Mouse (Mus musculus) embryonic fibroblast, embryonic 13.5 days (primary cell): ENCODE data around the gene Tesmin. TPM values are rescaled to one million over a fixed set of nuclear protein-coding genes. Genes with fewer than 3 reads are reported as not detected.

Source experiments
- H3K27ac ChIP-seq: 2 replicates; pipeline ENCODE4 v1.5.1; 2012; ENCODE audit warnings: low read length, control low read depth, inconsistent platforms; ENCODE audit not compliant: insufficient read depth
- H3K4me1 ChIP-seq: 2 replicates; pipeline ENCODE4 v1.6.1; 2011; ENCODE audit warnings: low read length; ENCODE audit not compliant: control insufficient read depth, insufficient read depth
- H3K4me3 ChIP-seq: 2 replicates; pipeline ENCODE4 v1.5.1; 2011; ENCODE audit warnings: mild to moderate bottlenecking, control low read depth, low read length; ENCODE audit not compliant: insufficient read depth
- CTCF ChIP-seq: IDR thresholded peaks from 2 replicates; pipeline ENCODE4 v1.5.1; 2011; ENCODE audit warnings: mild to moderate bottlenecking, control low read depth, low read length, moderate library complexity, borderline replicate concordance; ENCODE audit not compliant: insufficient read depth
- POLR2A ChIP-seq: IDR thresholded peaks from 2 replicates; pipeline ENCODE4 v1.6.1; 2011; ENCODE audit warnings: low read depth, mild to moderate bottlenecking, control low read depth, low read length, moderate library complexity
- polyA plus RNA-seq: library from polyadenylated mRNA; stranded (reverse); fragments of >200 nt; gene quantifications from 2 replicates; pipeline ENCODE4 v1.2.4, GENCODE M21; 2011; ENCODE audit warnings: low read depth; ENCODE audit not compliant: missing spikeins, insufficient read length

The Tesmin gene
- polyA plus RNA-seq, 1 experiment = 0.61 TPM

DNA sequence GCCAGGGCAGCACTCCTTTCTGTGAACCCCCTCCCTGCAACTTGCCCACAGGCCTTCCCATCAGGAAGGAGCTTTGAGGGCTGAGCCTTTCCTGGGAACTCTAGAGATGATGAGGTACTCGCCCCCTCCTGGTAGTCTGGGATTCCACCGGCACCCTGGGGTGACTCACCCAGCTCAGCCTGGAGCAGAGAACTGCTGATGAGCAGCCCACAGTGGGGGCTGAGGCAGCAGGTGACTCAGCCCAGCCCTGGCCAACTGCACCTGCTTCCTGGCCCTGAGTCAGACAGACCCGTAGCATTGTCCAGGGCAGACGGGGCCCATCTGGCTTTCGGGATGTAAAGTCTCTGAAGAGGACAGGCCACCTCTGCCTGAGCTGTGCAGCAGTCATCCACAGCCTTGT lies 30.6 kb downstream of the Tesmin start:
- H3K27ac ChIP-seq = no peak overlapping the region
- H3K4me1 ChIP-seq = peaks cover 4% of the 10 kb centered on the region; the same call in 1 of the 2 replicates
- TF ChIP-seq POLR2A (no peak), CTCF (no peak)
- H3K4me3 ChIP-seq = no peak overlapping the region

DNA sequence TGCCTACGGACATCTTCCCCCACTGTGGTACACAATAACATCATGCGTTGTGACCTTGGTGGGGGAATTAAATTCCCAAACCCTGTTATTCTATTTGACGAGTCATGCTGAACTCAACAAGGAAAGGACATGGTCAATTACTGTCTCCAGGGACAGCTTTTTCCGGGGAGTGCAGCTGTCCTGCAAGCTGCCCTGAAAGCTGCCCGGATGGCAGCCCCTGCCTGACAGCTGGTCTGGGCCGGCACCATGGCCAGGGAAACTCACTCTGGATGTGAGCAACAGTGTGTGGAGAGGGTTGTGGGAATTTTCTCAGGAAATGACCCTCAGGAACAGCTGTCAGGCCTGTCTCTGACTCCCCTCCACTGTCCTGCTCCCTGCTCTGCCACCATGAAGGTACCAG lies 33.8 kb downstream of the Tesmin start:
- H3K4me1 ChIP-seq = peaks cover 4% of the 10 kb centered on the region; the same call in 1 of the 2 replicates
- H3K4me3 ChIP-seq = no peak overlapping the region
- H3K27ac ChIP-seq = no peak overlapping the region
- no peak for TF ChIP-seq CTCF
- TF ChIP-seq POLR2A = no peak

DNA sequence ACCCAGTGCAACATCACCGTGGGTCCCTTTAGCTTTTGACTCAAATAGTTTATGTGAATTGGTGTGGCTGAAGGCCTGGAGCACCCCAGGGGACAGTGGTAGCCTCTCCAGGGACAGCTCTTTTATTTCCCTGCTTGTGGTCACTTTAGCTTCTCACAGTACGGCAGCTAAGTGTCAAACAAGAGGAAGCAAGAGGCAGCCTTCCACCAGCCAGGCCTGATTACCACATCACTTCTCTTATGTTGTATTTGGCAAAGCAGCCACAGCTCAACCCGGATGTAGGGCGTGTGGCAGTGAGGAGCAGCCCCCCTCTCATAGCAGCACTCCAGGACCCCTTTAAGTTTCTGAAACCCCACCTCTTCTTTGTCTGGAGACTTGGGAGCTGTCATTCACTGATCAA lies 34.3 kb downstream of the Tesmin start:
- no peak overlapping the region for H3K27ac ChIP-seq
- H3K4me1 ChIP-seq = peaks cover 4% of the 10 kb centered on the region; the same call in 1 of the 2 replicates
- no peak for TF ChIP-seq CTCF
- no peak for TF ChIP-seq POLR2A
- H3K4me3 ChIP-seq = no peak overlapping the region

DNA sequence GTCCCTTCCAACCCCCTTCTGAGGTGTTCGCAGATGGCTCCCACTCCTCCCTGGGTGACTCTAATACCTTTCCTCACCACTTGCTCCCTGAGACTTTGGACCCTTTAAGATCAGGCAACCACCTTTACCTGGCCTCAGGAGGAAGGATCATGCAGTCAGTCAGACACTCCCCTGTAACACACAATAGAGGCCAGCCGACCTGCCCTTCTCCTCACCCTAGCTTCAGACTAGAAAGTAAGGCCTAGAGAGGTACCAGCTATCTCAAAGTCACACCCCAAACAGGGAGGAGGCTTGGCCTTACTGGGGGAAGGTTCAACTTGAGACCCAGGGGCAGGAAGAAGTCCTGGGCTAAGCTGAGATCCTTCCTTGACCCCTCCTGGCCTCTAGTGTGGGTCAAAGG lies 35.6 kb downstream of the Tesmin start:
- Histone ChIP-seq H3K4me3 (no peak overlapping the region), H3K27ac (no peak overlapping the region), H3K4me1 (0 out of 2 replicates have a peak, but pooled peaks cover 4% of the 10 kb centered on the region)
- TF ChIP-seq POLR2A (no peak), CTCF (no peak)

DNA sequence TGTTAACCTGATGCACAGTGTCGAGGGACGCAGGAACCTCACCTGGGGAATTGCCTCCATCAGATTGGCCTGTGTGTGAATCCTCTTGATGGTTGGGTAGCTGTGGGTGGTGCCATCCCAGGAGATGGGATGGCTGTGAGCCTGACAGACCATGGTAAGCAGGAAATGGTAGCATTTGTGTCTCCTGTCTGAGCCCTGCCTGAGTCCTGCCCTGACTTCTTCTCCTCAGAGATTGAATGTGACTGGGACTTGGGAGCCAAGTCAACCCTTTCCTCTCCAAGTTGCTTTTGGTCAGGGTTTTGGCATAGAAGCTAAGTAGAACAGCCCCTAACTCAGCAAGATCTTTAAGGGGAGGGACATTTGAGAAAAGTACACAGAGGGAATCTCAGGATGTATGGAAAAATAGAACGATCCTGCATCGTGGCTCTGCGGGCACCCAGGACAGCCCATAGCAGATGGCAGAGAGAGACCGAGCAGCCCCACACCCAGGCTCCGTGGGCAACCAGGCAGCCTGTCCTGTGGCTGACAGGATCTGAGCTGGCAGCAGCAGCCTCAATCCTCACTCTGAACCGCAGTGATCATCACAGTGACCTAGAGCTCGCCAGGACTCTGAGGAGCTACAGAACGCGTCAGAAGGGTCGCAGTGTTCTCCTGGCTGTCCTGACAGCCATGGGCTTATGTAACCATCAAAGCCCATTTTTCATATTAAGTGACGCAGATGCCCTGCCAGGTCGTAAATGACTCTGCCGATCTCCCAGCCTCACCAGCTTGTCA lies 39.6 kb downstream of the Tesmin start:
- H3K4me1 ChIP-seq = no peaks in the 10 kb centered on the region
- H3K4me3 ChIP-seq = no peak overlapping the region
- TF ChIP-seq POLR2A (no peak), CTCF (no peak)
- H3K27ac ChIP-seq = no peak overlapping the region

DNA sequence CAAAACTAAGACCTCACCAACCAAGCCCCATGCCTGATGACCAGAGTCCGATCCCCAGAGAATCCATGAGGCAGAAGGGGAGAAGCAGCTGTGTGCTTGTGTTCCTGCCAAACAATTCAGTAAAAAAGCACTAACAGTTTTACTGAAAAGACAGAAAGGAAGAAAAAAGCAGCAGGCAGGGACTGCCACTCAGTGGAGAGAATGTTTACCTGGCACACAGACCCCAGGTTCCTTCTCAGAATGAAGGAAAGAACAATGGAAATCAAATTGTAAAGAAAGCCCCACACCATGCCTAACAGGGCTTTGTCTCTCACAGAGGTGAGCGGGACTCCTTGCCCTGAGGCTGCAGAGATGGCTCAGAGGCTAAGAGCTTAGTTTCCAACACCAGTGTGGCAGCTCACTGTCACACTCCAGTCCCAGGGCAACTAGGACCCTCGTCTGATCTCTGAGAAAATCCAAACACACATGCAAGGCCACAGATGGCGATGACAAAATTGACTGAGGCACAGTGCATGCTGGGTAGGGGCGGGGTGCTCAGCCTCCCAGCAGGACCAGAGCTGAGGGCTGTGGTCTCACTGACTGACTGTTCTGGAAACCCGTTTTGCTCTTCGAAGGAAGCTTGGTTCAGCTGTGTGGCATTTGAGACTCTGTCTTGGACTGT lies 40.6 kb downstream of the Tesmin start:
- H3K4me3 ChIP-seq = no peak overlapping the region
- no peak overlapping the region for H3K27ac ChIP-seq
- TF ChIP-seq POLR2A (no peak), CTCF (no peak)
- no peaks in the 10 kb centered on the region for H3K4me1 ChIP-seq

DNA sequence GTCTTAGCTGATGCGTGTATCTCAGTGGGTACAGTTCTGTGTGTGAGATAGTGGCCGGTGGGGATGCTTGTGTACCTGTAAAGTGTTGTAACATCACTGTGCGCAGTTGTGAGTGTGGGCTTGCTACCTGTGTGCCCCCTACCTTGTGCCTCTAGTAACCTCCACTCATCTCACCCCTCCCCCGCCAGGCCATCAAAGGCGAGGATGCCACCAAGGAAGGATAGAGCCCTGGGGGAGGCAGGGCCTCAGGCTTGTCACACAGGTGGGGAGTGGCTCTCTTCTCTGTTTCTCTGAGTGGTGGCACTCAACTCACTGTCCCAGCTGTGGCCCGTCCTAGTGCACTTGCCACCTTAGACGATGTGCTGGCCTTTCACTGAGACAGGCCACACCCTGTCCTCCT lies 42.4 kb downstream of the Tesmin start:
- H3K4me3 ChIP-seq = no peak overlapping the region
- TF ChIP-seq POLR2A = no peak
- no peak for TF ChIP-seq CTCF
- no peak overlapping the region for H3K27ac ChIP-seq
- H3K4me1 ChIP-seq = no peaks in the 10 kb centered on the region

DNA sequence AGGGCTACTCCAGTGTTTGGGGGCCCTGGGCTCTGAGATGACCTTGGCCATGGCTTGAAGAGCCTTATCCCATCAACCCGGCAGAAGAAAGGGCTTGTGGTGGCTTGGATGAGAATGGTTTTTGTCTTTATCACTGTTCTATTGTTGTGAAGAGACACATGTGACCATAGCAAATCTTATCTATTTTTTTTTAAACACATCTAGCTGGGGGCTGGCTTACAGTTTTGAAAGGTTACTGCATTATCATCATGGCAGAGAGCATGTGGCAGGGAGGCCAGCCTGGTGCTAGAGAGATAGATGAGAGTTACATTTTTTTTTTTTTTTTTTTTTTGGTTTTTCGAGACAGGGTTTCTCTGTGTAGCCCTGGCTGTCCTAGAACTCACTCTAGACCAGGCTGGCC lies 43.3 kb downstream of the Tesmin start:
- Histone ChIP-seq H3K4me3 (no peak overlapping the region), H3K27ac (no peak overlapping the region), H3K4me1 (no peaks in the 10 kb centered on the region)
- no peak for TF ChIP-seq POLR2A
- no peak for TF ChIP-seq CTCF

DNA sequence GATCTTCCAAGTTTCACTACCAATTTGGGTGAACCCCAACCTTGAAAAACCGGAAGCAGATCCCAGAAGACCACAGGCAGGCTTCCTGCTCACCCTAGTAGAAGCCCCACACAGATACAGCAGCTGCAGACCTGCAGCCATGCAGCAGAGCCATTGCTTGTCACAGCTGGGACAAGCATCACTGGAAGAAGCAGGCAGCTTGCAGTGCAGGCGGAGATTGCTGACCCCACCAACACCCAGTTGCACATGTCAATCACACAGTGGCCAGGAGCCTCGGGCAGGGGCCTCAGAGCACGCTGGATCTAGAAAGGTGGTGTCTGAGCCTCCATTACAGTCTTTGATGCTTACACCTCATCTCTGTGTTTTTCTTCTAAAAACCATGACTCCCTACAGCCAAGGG lies 45.5 kb downstream of the Tesmin start:
- Histone ChIP-seq H3K27ac (no peak overlapping the region), H3K4me1 (no peaks in the 10 kb centered on the region), H3K4me3 (no peak overlapping the region)
- TF ChIP-seq POLR2A = no peak
- no peak for TF ChIP-seq CTCF

DNA sequence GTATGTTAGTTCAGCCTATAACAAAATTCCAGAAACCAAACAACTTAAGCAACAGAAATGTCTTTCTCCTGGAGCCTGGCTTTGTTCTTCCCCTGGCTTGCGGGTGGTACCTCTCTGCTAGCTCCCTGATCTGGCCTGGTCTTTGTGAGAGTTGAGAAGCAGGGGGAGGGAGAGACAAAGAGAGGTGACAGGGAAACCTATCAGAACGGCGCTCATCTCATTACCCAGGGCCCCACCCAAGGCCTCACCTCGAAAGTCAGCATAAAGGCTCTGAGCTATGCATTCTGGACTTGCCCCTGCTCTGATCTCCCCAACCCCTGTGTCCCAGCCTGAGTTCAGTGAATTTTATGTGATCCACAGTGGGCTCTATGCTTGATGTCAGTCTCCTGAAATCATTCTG lies 46.0 kb downstream of the Tesmin start:
- TF ChIP-seq CTCF (no peak), POLR2A (no peak)
- no peaks in the 10 kb centered on the region for H3K4me1 ChIP-seq
- H3K4me3 ChIP-seq = no peak overlapping the region
- H3K27ac ChIP-seq = no peak overlapping the region
